Mouse (Mus musculus): ENCODE measurements around the gene Hmgcr.

GRCm38 (mm10) chr13:96658936-96659335 is 11.8 kb downstream of the Hmgcr start:
- TF ChIP-seq CTCF (IDR thresholded peaks at IDR 0.05; ENCODE audit: insufficient read depth, low read length) (no peak), POLR2A (IDR thresholded peaks at IDR 0.05; ENCODE audit: borderline replicate concordance, extremely low read depth, low read depth, low read length) (no peak)
